Mouse (Mus musculus) heart, embryonic 15.5 days (tissue): ENCODE measurements around the gene Zfp748. TPM values are rescaled to one million over a fixed set of nuclear protein-coding genes. Genes with fewer than 3 reads are reported as not detected.
A peak's percentile ranks its signal among the peaks of the same experiment; 100 is the strongest.

Experiments
- ATAC-seq: fragments of 200-750 bp; cut with Nextera tagmentation; replicated peaks from 2 replicates; pipeline ENCODE4 v1.8.0; 2017; ENCODE audit warnings: low read depth, moderate TSS enrichment; ENCODE audit not compliant: insufficient number of reproducible peaks, insufficient read depth, low FRiP score
- H3K27ac ChIP-seq: fragments of 300-500 bp; sonication (generic); 2 replicates; pipeline ENCODE4 v1.5.1; 2015; ENCODE audit warnings: mild to moderate bottlenecking, inconsistent platforms
- H3K27me3 ChIP-seq: fragments of 300-500 bp; sonication (generic); 2 replicates; pipeline ENCODE4 v1.6.1; 2015; ENCODE audit warnings: inconsistent platforms
- H3K36me3 ChIP-seq: fragments of 300-500 bp; sonication (generic); 2 replicates; pipeline ENCODE4 v1.6.1; 2015; ENCODE audit warnings: mild to moderate bottlenecking, inconsistent platforms
- H3K4me1 ChIP-seq: fragments of 300-500 bp; sonication (generic); replicated peaks from 2 replicates; pipeline ENCODE4 v1.6.1; 2015; ENCODE audit warnings: inconsistent platforms
- H3K4me2 ChIP-seq: fragments of 300-500 bp; sonication (generic); 2 replicates; pipeline ENCODE4 v1.6.1; 2015; ENCODE audit warnings: inconsistent platforms, mild to moderate bottlenecking, moderate library complexity
- H3K4me3 ChIP-seq: fragments of 300-500 bp; sonication (generic); 2 replicates; pipeline ENCODE4 v1.5.1; 2015; ENCODE audit warnings: mild to moderate bottlenecking, inconsistent platforms
- H3K9ac ChIP-seq: fragments of 300-500 bp; sonication (generic); 2 replicates; pipeline ENCODE4 v1.6.1; 2015; ENCODE audit warnings: mild to moderate bottlenecking, inconsistent platforms
- H3K9me3 ChIP-seq: fragments of 300-500 bp; sonication (generic); replicated peaks from 2 replicates; pipeline ENCODE4 v1.6.1; 2016; ENCODE audit warnings: inconsistent platforms
- WGBS: fragments of 180-500 bp; shearing (Covaris S2); methylation state at CpG from one replicate; pipeline ENCODE4 v1.1.7; 2015; ENCODE audit warnings: mixed read lengths; 5-methylcytosine and 5-hydroxymethylcytosine counted together
- polyA plus RNA-seq: library from polyadenylated mRNA; unstranded; fragments of >200 nt; fragmentation: Nextera tagmentation; extraction: Ambion mirVana; gene quantifications from 2 replicates; pipeline ENCODE4 v1.2.1, GENCODE M21; 2015

Zfp748 gene
- polyA plus RNA-seq = 5.2 and 6.8 TPM in 2 replicates

GRCm38 (mm10) chr13:67553730-67554129 lies at the start of gene Zfp748:
TSS of gene Zfp748 (minus strand) at chr13:67553830.
- H3K4me3 ChIP-seq = peak within 1 kb of the TSS; percentile 96

GRCm38 (mm10) chr13:67572591-67573189 lies 19.1 kb upstream of the Zfp748 start:
- WGBS = 57% methylated on average over 5 of the region's 5 CpGs
- Histone ChIP-seq H3K4me1 (no peaks in the 10 kb centered on the region), H3K9me3 (no peaks in the 10 kb centered on the region), H3K9ac (no peak overlapping the region), H3K36me3 (no peaks in the 10 kb centered on the region), H3K27ac (no peak overlapping the region), H3K4me3 (no peak overlapping the region), H3K27me3 (no peaks in the 10 kb centered on the region), H3K4me2 (no peak overlapping the region)
- ATAC-seq = no peak

More at GRCm38 (mm10) chr13:67553730-67554129, at the start of gene Zfp748:
- Histone ChIP-seq H3K27me3 (no peaks in the 10 kb centered on the region), H3K4me2 (peak within 1 kb of the TSS; percentile 70), H3K9me3 (no peaks in the 10 kb centered on the region), H3K4me1 (peaks cover 10% of the 10 kb centered on the region), H3K9ac (peak within 1 kb of the TSS; percentile 93), H3K27ac (peak within 1 kb of the TSS; percentile 92), H3K36me3 (no peaks in the 10 kb centered on the region)
- ATAC-seq = no peak
- WGBS = 79% methylated on average over 4 of the region's 4 CpGs

DNA sequence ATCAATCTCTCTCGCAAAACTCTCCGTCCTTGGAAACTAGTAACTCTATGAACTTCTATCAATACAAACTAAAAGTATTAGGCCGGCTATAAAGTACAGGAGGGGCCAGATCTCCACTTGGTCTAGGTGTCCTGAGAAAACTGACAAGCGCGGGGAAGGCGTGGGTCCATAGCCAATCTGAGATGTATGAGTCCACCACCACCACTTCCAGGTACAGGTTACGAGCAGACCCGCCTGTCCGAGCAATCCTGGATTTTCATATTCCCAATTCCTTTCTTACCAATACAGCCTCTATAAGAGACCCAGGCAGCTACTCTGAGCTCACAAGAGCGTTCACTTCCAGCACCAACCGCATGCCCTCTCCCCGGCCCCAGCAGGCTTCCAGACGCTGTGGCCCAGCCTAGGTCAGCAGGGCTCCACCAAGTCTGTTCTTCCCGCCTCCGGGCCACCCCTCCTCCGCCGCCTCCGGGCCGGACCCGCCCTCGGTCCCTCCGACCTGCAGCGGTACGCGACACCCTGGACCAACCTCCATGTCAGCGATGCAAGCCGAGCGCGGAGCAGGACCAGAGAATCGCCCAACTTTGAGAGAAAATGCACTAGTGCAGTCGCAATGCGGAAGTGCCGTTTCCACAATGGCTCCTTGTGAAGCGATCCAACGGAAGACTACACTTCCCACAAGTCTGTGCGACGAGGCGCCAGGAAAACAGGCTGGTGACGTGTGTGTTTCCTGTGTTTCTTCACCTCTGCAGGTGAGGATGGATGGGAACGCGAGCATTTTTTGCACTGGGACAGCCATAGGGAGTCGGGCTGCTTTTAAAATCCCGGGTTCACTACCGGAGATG lies 904 bp downstream of the Zfp748 start:
- peaks cover 10% of the 10 kb centered on the region for H3K4me1 ChIP-seq
- no peaks in the 10 kb centered on the region for H3K36me3 ChIP-seq
- peak overlapping the region; percentile 92 for H3K27ac ChIP-seq
- H3K9ac ChIP-seq = peak overlapping the region; percentile 93
- peak overlapping the region; percentile 70 for H3K4me2 ChIP-seq
- no peaks in the 10 kb centered on the region for H3K27me3 ChIP-seq
- H3K9me3 ChIP-seq = no peaks in the 10 kb centered on the region
- peak overlapping the region; percentile 96 for H3K4me3 ChIP-seq
- WGBS = under 1% methylated on average over 44 of the region's 44 CpGs
- peak; percentile 95 for ATAC-seq

DNA sequence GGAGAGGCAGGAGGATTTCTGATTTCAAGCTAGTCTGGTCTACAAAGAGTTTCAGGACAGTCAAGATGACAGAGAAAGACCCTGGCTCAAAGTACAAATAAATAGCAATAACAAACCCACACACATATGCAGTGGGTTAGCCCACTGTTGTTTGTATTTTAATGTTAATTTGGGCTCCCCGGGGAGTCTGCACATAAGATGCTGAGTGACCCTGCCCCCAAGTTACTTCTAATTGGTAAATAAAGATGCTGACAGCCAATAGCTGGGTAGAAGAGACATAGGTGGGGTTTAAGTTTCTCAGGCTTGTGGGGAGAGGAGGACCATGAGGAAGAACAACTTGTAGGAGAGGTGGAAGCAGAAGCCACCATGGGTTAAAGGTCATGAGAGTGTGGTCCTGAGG lies 7.7 kb downstream of the Zfp748 start:
- Histone ChIP-seq H3K27ac (no peak overlapping the region), H3K4me3 (no peak overlapping the region), H3K9me3 (no peaks in the 10 kb centered on the region), H3K4me2 (no peak overlapping the region), H3K9ac (no peak overlapping the region), H3K4me1 (no peaks in the 10 kb centered on the region), H3K27me3 (no peaks in the 10 kb centered on the region), H3K36me3 (peaks cover 43% of the 10 kb centered on the region)
- 82% methylated on average over 1 of the region's 1 CpGs for WGBS
- ATAC-seq = no peak

DNA sequence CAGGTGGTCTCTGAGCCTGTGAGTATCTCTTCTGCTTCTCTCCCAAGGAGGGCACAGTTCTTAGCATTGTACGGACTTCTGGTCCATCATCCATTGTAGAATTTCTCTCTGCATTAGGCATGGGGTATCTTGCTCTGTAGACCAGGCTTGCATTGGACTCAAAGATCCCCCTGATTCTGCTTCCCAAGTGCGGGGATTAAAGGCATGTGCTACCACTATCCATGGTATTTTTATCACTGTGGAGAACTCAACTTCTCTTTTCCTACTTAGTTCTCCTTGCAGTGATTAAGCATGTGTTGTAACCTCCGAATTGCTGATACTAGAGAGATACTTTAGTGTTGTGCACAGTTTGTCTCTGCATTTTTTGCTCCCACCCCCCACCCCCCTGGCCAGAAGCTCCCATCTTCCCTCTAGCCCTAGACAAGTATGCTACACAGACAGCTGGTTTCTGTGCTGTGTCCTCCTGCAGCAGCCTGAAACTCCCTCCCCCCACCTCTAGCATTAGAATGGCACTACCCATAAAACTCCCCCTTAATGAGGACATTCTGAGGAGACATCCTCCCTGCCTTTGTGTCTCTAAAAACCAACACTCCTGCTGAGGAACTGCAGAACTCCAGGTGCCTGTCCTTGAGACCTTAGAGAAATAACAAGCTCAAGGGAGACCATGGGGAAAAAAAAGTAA lies 26.4 kb downstream of the Zfp748 start:
- Histone ChIP-seq H3K27ac (no peak overlapping the region), H3K9ac (no peak overlapping the region), H3K4me3 (no peak overlapping the region), H3K27me3 (no peaks in the 10 kb centered on the region), H3K36me3 (no peaks in the 10 kb centered on the region), H3K4me2 (no peak overlapping the region), H3K9me3 (no peaks in the 10 kb centered on the region), H3K4me1 (peaks cover 15% of the 10 kb centered on the region)
- 70% methylated on average over 3 of the region's 3 CpGs for WGBS
- ATAC-seq = no peak

- H3K27ac ChIP-seq = peak within 1 kb of the TSS; percentile 73
- ATAC-seq = peak; percentile 97
- H3K9ac ChIP-seq = peak within 1 kb of the TSS; percentile 76
- H3K9me3 ChIP-seq = no peaks in the 10 kb centered on the region
- H3K36me3 ChIP-seq = no peaks in the 10 kb centered on the region; the same call in 1 of the 2 replicates
- peaks cover 15% of the 10 kb centered on the region for H3K4me1 ChIP-seq
- peak within 1 kb of the TSS; percentile 87 for H3K4me3 ChIP-seq
- under 1% methylated on average over 27 of the region's 27 CpGs for WGBS
- no peaks in the 10 kb centered on the region for H3K27me3 ChIP-seq
- peak within 1 kb of the TSS; percentile 84 for H3K4me2 ChIP-seq
These were observed 27.7 kb downstream of the Zfp748 start, which contains the start of the genes Gm26965 and Zfp87 for GRCm38 (mm10) chr13:67525753-67526410. TSS of gene Gm26965 (minus strand) at chr13:67526151. TSS of gene Zfp87 (minus strand) at chr13:67526177.

- H3K36me3 ChIP-seq = peaks cover 2% of the 10 kb centered on the region; the same call in 1 of the 2 replicates
- H3K9me3 ChIP-seq = no peaks in the 10 kb centered on the region
- no peaks in the 10 kb centered on the region for H3K27me3 ChIP-seq
- H3K4me1 ChIP-seq = peaks cover 8% of the 10 kb centered on the region
- peak overlapping the region; percentile 75; the same call in 1 of the 2 replicates for H3K4me3 ChIP-seq
- no peak overlapping the region for H3K9ac ChIP-seq
- ATAC-seq = no peak
- peak overlapping the region; percentile 71; the same call in 1 of the 2 replicates for H3K4me2 ChIP-seq
- H3K27ac ChIP-seq = no peak overlapping the region
- 75% methylated on average over 1 of the region's 1 CpGs for WGBS
These were observed 52.7 kb downstream of the Zfp748 start for GRCm38 (mm10) chr13:67500908-67501307.

DNA sequence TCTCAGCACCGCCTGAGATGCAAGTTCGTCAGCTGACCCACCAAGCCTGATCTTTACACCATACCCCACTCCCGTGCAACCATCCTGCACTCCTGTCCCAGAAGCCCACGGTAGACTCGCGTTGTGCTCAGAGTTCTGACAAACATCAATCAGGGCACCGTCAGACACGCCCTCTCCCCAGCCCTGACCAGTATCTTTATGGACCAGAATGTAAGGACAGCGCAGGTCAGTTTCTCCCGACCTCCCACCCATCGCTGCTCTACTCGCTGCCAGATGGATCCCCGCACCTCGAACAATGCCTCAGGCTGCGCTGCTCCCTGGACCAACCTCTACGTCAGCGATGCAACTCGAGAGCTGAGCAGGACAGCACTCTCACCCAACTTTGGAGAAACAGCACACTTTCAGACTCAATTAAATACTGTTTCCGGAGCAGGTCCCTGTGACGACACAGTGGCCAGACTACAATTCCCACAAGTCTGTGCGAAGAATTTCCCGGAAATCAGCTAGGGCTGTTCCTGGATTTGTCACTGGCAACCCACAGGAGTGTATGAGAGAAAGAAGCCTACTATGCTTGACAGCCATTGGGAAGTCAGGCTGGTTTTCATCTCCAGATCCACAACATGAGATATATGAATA lies 53.4 kb downstream of the Zfp748 start, which contains the start of gene Zfp58:
Zfp58 (minus strand) TSS at position 472 of the 636 bp plus-strand sequence.
- Histone ChIP-seq H3K4me2 (peak within 1 kb of the TSS; percentile 71), H3K27ac (peak within 1 kb of the TSS; percentile 35), H3K9me3 (no peaks in the 10 kb centered on the region), H3K36me3 (peaks cover 7% of the 10 kb centered on the region), H3K27me3 (no peaks in the 10 kb centered on the region), H3K9ac (peak within 1 kb of the TSS; percentile 63), H3K4me1 (peaks cover 8% of the 10 kb centered on the region), H3K4me3 (peak within 1 kb of the TSS; percentile 75)
- ATAC-seq = peak; percentile 91
- WGBS = under 1% methylated on average over 22 of the region's 22 CpGs

- no peak for ATAC-seq
- Histone ChIP-seq H3K27me3 (no peaks in the 10 kb centered on the region), H3K4me2 (no peak overlapping the region), H3K36me3 (peaks cover 51% of the 10 kb centered on the region), H3K9me3 (peaks cover 9% of the 10 kb centered on the region), H3K27ac (no peak overlapping the region), H3K9ac (no peak overlapping the region), H3K4me1 (peaks cover 8% of the 10 kb centered on the region), H3K4me3 (no peak overlapping the region)
- 89% methylated on average over 1 of the region's 1 CpGs for WGBS
These were observed 58.0 kb downstream of the Zfp748 start for GRCm38 (mm10) chr13:67495631-67496030.
